Mouse (Mus musculus): ENCODE results near the gene Tsc2.

DNA sequence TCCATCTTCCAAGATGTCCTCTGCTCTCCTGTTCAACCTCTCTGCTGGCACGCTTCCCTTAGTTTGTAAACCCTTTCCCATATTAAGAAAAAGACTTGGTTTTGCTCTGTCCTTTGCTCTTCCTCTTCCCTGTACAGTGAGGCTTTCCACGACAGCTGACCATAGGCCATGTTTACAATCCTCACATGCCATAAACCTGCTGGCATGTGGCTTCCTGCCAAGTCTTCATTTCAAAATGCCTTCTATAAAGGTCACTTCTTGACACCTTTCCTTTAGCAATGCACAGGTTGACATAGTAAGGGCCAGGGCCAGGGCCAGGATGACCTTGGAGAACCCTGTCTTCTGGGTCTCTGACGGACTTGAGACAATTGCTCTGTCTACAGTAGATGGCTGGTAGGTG is 86.2 kb downstream of the Tsc2 start:
- TF ChIP-seq POLR2A (IDR thresholded peaks at IDR 0.05; ENCODE audit: borderline replicate concordance, extremely low read depth, low read depth, low read length) (no peak), CTCF (IDR thresholded peaks at IDR 0.05; ENCODE audit: insufficient read depth, low read length) (no peak)

All from lung, adult 2 months (tissue).